Mouse (Mus musculus): ENCODE measurements around the gene Barx2. TPM values are rescaled to one million over a fixed set of nuclear protein-coding genes. Genes with fewer than 3 reads are reported as not detected.

Barx2 gene
- polyA plus RNA-seq, 1 experiment from 2014 or later, result not detected

GRCm38 (mm10) chr9:31838047-31838446 is 75.2 kb downstream of the Barx2 start:
- H3K9ac ChIP-seq (replicated peaks), result no peak overlapping the region
- no peak for TF ChIP-seq EP300 (IDR thresholded peaks at IDR 0.05; ENCODE audit: low read depth)
- no peak for TF ChIP-seq CTCF (IDR thresholded peaks at IDR 0.05; ENCODE audit: low read depth)
- H3K4me3 ChIP-seq (ENCODE audit: low read depth, low read length), result no peak overlapping the region
- no peaks in the 10 kb centered on the region for H3K36me3 ChIP-seq (replicated peaks; ENCODE audit: insufficient read depth, low read length)
- 64% methylated on average over 6 of the region's 6 CpGs for WGBS (ENCODE audit: insufficient replicate concordance)
- no peak for DNase-seq
- no peaks in the 10 kb centered on the region for H3K27me3 ChIP-seq (ENCODE audit: insufficient read depth, low read length)
- H3K4me1 ChIP-seq (ENCODE audit: insufficient read depth), result no peaks in the 10 kb centered on the region
- no peak overlapping the region for H3K4me2 ChIP-seq (ENCODE audit: low read depth, low read length)
- no peaks in the 10 kb centered on the region for H3K9me3 ChIP-seq (ENCODE audit: low read length)
- no peak overlapping the region for H3K27ac ChIP-seq (ENCODE audit: low read depth)
- no peak for ATAC-seq

- 58% methylated on average over 2 of the region's 2 CpGs for WGBS (ENCODE audit: insufficient replicate concordance)
- H3K4me2 ChIP-seq (ENCODE audit: low read depth, low read length), result no peak overlapping the region
- H3K36me3 ChIP-seq (replicated peaks; ENCODE audit: insufficient read depth, low read length), result no peaks in the 10 kb centered on the region
- no peak overlapping the region for H3K27ac ChIP-seq (ENCODE audit: low read depth)
- no peak overlapping the region for H3K9ac ChIP-seq (replicated peaks)
- H3K4me3 ChIP-seq (ENCODE audit: low read depth, low read length), result no peak overlapping the region
- ATAC-seq, result no peak
- no peaks in the 10 kb centered on the region for H3K9me3 ChIP-seq (ENCODE audit: low read length)
- DNase-seq, result no peak
- no peaks in the 10 kb centered on the region for H3K27me3 ChIP-seq (ENCODE audit: insufficient read depth, low read length)
- no peaks in the 10 kb centered on the region for H3K4me1 ChIP-seq (ENCODE audit: insufficient read depth)
- TF ChIP-seq CTCF (IDR thresholded peaks at IDR 0.05; ENCODE audit: low read depth), result 0 out of 2 replicates have a peak, but pooled peaks have one; percentile 24
- TF ChIP-seq EP300 (IDR thresholded peaks at IDR 0.05; ENCODE audit: low read depth), result no peak
Observed at GRCm38 (mm10) chr9:31808753-31809152, 104.5 kb downstream of the Barx2 start.

GRCm38 (mm10) chr9:31802641-31803040 is 110.6 kb downstream of the Barx2 start:
- Histone ChIP-seq H3K9me3 (ENCODE audit: low read length) (no peaks in the 10 kb centered on the region), H3K4me1 (ENCODE audit: insufficient read depth) (no peaks in the 10 kb centered on the region), H3K27ac (ENCODE audit: low read depth) (no peak overlapping the region), H3K4me3 (ENCODE audit: low read depth, low read length) (no peak overlapping the region), H3K27me3 (ENCODE audit: insufficient read depth, low read length) (no peaks in the 10 kb centered on the region), H3K4me2 (ENCODE audit: low read depth, low read length) (no peak overlapping the region), H3K9ac (replicated peaks) (no peak overlapping the region), H3K36me3 (replicated peaks; ENCODE audit: insufficient read depth, low read length) (no peaks in the 10 kb centered on the region)
- 85% methylated on average over 1 of the region's 1 CpGs for WGBS (ENCODE audit: insufficient replicate concordance)
- TF ChIP-seq EP300 (IDR thresholded peaks at IDR 0.05; ENCODE audit: low read depth) (no peak), CTCF (IDR thresholded peaks at IDR 0.05; ENCODE audit: low read depth) (no peak)
- ATAC-seq (no peak), DNase-seq (no peak)

Other genes with a start within 250 kb of the Barx2 start
- gene Arhgap32, start 202.7 kb upstream of the Barx2 start, polyA plus RNA-seq (2015; fragmentation: Nextera tagmentation; extraction: Ambion mirVana), result 0.25 and 0.63 TPM in 2 replicates

Data from liver, postnatal 0 days (tissue).